15 mouse cellular contexts compared by ENCODE assay signal in genomic region chr4:128401591-128401990, GRCm38 (mm10).
"Had no signal": no experiment of that assay in that cellular context is flagged by ENCODE, and none has a peak within 500 bp of the region (broad histone marks: within the 10 kb centered on the region; RNA-seq: fewer than 3 reads in every experiment).

No protein-coding gene starts in this region.

- H3K4me2 ChIP-seq: kidney, embryonic 15.5 days; limb, embryonic 12.5 days; liver, embryonic 11.5 days; liver, embryonic 15.5 days had no signal

- H3K27ac ChIP-seq: kidney, embryonic 15.5 days; limb, embryonic 12.5 days; liver, embryonic 15.5 days had no signal

- DNase-seq: kidney, adult 2 months; kidney, postnatal 14 days; lung, adult 2 months; lung, postnatal 4 days; right cerebral cortex, postnatal 4 days; spleen, adult 18-20 months; thymus, adult 18-20 months; thymus, postnatal 14 days had no signal

- ATAC-seq: intestine, embryonic 16.5 days; lung, postnatal 0 days had no signal

- H3K36me3 ChIP-seq: kidney, embryonic 15.5 days; limb, embryonic 12.5 days; liver, embryonic 15.5 days had no signal

- H3K9me3 ChIP-seq: kidney, embryonic 15.5 days; limb, embryonic 12.5 days; liver, embryonic 15.5 days had no signal

- H3K27me3 ChIP-seq: kidney, embryonic 15.5 days; liver, embryonic 15.5 days had no signal

- H3K9ac ChIP-seq: kidney, embryonic 15.5 days; limb, embryonic 12.5 days; liver, embryonic 15.5 days had no signal

- H3K4me3 ChIP-seq: kidney, embryonic 15.5 days; limb, embryonic 12.5 days; liver, embryonic 15.5 days; myocyte had no signal

- H3K4me1 ChIP-seq: kidney, embryonic 15.5 days; liver, embryonic 15.5 days had no signal
